Mouse (Mus musculus): ENCODE results near the gene Larp6.

The Larp6 gene

GRCm38 (mm10) chr9:60768393-60768792 lies 55.6 kb downstream of the Larp6 start:
- DNase-seq = no peak

DNA sequence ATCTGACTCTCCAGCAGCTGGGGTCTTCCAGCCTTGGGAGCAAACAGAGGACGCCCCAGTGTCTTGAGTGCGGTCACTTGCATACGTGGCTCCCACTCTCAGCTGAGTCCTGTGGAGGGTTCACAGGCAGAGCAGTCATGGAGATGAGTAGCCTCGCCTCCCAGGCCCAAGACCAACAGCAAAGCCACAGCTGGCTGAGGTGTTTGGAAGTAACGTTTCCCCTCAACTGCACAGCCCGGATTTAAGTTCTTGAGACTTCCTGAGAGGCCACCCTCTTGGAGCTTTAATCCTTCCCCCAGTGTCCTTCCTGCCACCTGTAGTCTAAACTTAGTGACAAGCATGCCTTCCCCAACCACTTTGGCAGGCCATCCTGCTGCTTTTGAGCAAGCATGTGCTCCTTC lies 56.9 kb downstream of the Larp6 start:
- no peak for DNase-seq

GRCm38 (mm10) chr9:60773713-60774112 lies 60.9 kb downstream of the Larp6 start:
- DNase-seq = no peak

DNA sequence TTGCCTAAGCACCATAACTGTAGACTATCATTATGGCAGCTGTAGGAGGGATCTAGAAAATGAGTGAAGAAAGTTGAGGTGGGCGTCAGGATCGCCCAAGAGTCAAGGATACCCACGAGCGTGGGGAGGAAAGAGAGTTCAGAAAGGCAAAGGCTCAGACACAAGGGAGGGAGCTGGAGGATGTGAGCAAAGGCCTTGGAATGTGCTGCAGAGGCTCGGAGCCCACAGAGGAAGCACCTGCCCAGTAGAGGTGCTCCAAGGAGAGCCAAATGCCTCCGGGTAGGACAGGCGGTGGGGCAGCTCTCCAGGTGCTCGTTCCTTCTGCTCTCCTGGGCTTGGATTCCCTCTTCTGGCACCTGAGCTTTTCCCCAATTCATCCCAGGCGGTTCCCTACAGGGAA lies 64.1 kb downstream of the Larp6 start:
- no peak for DNase-seq

DNA sequence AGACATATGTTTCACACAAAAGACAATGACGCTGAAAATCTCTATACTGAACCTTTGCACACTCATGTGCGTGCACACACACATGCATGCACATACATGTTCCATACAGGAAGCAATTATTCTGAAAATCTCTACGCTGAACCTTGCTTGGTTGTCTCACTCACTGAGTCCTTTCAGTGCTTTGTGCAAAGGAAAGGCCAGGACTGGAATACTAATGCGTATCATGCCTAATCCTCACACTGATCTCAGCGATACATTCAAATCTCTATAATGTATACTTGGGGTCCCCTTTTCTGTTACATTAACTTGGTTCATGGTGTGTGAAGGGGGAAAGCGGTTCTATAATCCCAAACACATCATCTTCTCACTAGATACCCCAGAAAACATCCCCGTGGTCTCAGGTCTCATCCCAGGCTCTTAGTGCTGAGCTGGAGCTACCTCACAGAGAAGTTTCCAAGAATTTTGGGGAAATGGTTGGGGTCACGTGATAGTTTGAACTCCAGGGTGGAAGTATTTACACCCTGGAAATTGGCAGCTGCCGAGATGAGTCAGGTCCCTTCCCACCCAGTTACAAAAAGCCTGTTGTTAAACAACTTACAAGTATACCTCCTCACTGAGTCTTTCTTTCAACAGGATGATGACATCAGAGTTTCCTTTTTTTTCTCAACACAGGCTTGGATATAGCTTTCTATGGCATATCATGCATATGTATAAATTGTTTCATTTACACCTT lies 69.4 kb downstream of the Larp6 start:
- no peak for DNase-seq

DNA sequence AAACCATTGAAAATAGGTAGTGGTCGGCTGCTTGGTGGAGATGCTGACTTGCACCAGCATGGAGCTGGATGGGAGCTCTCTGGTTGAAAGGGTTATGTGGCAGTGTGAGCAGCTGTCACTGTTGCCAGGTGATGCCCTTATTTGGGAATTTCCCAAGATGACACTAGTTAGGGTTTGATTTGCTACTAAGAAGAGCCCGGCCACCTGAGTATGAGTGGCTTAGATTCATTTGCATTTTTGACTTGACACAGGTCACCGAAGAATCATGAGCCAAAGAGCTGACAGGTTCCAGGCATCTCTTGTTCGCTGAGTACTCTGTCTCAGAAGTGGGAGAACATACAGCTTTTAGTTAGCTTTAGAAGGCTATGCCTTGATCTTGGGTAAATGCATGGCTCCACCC lies 72.3 kb downstream of the Larp6 start:
- DNase-seq = no peak

DNA sequence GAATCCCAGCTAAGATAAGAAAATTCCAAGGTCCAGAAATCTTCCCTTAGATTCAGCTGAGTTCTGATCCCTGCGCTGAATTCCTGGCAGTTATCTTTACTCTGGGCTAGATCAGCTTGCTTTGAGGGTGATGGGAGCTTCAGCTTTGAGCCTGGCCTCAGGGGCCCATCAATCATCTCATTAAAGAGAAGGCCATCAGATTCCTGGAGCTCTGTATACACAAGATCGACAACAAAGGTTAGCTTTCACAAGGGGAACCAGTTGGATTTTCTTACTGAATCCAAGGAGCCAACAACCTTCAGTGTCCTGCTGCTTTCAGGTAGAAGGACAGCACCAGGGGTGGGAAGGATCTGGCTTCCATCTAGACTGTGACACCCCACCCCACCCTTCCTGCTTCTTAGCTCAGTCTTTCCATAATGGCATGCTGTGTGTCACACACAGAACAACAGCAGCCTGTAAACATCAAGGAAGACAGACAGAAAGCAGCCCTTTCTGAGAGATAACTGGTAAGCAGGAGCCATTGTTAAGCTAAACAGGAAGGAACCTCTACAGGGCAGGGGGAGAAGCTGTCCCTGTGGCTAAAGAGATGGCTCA lies 74.8 kb downstream of the Larp6 start:
- DNase-seq = no peak

Measured in right cerebral cortex, postnatal 14 days (tissue).